Mouse (Mus musculus) cerebellum, postnatal 36 days (tissue): ENCODE results near the gene Gm815.

ENCODE experiments used
- DNase-seq, 2 experiments: peaks; one replicate each; pipeline ENCODE4 v3.0.0; 2021 to 2022; ENCODE audit warnings: mixed read lengths in 2 of 2

Gene Gm815

GRCm38 (mm10) chr19:26885616-26886015 lies at the start of gene Gm815:
Gm815 (plus strand) TSS chr19:26885881.
- no peak for DNase-seq

DNA sequence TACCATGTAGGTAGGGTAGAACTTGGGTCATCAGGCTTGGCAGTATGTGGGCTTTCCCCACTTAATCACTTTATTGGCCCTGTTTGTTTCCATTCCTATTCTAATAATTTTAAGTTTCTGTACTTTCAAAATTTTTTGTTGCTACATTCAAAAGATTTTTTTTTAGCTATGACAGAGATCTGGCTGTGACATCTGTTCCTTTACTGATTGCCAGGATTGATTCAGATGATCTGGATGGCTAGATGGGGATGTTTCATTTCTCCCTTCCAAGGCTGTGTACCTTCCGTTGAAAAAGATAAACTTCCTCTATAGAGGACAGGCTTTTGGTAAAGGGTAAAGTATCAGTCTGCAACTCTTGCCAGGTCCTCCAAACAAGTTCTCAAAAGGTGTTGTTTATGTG lies 48.1 kb upstream of the Gm815 start:
- no peak for DNase-seq

- DNase-seq, result no peak
Measured at GRCm38 (mm10) chr19:26843896-26844295, 41.8 kb upstream of the Gm815 start.

DNA sequence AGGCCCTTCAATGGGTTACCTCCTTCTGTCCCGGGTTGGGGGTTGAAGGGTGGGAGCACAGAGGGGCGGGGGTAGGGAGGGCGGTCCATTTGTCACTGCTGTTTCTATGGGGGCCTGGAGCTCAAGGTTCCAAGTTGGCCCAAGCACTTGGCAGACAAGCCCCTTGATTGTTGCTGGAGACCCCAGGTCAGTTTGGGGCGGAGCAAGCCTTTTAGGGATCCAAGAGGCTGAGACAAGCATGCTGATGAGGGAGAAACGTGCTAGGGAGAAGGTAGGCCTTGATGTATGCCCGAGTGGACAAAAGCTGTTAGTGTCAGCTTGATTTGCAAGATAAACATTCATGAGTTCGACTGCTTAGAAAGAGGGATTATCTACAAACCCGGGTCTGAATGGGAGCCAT lies 40.9 kb upstream of the Gm815 start:
- DNase-seq, result no peak

- peak; percentile 82 to 90 for DNase-seq
Measured at GRCm38 (mm10) chr19:26845276-26846016, 40.2 kb upstream of the Gm815 start.

DNA sequence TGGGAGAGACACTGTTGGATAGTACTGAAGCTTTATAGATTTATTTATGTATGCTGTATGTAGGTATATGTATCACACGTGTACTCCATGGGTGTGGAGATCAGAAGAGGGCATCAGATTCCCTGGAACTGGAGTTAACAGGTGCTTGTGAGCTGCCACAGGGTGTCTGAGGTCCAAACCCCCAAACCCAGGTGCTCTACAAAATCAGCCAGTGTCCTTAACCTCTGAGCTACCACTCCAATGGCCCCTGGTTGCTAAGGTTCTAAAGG lies 39.7 kb upstream of the Gm815 start:
- DNase-seq, result peak in 1 of 2 experiments; percentile 9

DNA sequence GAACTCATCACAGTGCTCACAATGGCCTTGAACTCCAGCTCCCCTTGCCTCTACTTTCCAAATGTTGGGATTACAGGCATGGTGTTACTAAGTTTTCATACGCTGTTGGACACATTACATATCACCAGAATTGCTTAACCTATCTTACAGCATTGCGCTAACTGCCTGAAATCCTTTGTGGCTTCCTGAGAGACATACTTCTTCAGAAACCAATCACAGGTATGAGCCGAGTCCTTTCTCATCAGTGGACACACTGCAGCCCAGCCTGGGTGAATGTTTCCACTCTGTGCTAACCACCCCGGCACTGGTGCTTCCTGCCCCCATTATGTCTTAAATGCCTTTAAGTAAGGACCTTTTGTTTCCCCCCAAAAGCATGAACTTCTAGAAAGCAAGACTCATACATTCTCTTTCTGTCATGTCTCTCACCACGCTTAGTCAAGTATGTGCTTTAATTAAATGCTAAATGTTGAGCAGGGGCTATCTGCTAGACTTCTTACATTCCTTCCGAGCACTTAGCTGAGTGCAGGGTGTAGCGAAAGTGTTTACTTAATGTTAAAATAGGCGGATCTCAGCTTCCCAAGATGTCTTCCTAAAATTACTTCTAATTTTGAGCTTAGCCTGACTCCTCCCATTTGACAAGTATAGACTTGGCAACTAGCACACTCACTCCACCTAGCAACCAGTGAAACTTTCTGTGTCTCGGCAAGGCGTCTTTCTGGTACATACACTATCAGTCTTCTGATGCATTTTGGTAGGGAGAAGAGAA lies 34.5 kb upstream of the Gm815 start:
- DNase-seq, result no peak

- no peak for DNase-seq
Measured at GRCm38 (mm10) chr19:26852325-26852900, 33.3 kb upstream of the Gm815 start.

DNA sequence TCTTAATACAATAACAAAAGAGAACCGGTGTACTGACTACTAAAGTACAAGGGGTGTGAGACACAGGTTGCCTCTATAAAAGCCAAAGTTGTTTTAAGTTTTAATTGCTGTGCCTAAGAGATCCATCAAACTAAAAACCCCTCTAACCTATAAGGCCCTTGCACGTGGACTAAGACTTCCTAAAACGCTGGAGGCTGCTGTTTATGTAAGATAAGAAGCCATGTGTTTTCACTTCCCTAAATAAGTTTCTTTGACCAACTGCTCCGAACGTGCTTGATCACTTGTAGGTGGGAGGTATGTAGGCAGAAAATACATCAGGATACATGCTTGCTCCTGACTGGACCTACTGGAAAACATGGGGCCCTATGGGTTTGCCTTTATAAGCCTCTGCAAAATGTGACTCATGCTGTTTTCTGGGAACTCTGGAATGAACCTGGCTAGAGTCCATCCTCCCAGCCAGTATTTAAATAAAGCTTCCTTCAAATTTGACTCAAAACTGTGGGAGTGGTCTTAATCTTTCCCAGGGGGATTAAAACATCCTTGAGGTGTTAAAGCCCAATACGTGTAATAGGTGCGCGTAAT lies 31.9 kb upstream of the Gm815 start:
- DNase-seq, result no peak

DNA sequence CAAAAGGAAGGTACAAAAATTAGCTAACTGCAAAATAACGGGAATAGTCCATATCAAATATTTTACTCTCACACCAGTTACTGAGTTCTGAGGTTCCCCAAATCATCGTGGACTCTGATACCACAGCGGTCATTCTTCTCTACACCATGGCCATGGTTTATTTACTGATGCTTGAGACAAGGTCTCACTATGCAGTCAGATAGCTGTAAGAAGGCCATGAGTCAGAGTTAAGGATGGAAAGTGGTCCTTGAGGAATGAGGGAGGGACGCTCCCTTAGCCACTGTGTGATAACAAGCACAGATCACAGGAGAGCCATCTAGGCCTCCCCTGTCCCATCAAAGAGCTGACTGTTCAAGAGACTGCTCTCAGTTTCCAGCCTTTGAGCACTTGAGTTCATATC lies 31.0 kb upstream of the Gm815 start:
- no peak for DNase-seq

GRCm38 (mm10) chr19:26855152-26855551 lies 30.5 kb upstream of the Gm815 start:
- no peak for DNase-seq

- no peak for DNase-seq
Measured at GRCm38 (mm10) chr19:26858427-26859194, 27.1 kb upstream of the Gm815 start.

- no peak for DNase-seq
Measured at GRCm38 (mm10) chr19:26859195-26859570, 26.5 kb upstream of the Gm815 start.

- peak in 1 of 2 experiments; percentile 5 for DNase-seq
Measured at GRCm38 (mm10) chr19:26863662-26864061, 22.0 kb upstream of the Gm815 start.

- no peak for DNase-seq
Measured at GRCm38 (mm10) chr19:26864975-26865690, 20.5 kb upstream of the Gm815 start.

DNA sequence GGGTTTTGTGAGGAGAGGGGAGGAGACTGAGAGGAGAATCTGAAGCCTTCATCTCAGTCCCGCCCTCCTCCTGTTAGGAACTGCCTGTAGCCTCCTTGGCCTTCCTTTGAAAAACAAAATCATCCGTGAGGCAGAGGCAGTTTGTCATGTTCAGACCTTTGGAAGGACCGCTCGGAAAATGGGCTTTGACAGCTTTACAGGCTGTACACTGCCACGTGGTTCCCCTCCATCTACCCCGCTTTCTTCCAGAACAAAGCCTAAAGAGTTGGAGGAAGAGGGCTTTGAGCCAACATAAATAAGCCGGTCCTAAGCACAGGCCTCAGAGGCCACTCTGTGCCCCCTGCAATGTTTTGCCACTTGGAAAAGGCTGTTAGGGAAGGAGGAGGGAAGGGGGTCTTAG lies 19.9 kb upstream of the Gm815 start:
- no peak for DNase-seq

DNA sequence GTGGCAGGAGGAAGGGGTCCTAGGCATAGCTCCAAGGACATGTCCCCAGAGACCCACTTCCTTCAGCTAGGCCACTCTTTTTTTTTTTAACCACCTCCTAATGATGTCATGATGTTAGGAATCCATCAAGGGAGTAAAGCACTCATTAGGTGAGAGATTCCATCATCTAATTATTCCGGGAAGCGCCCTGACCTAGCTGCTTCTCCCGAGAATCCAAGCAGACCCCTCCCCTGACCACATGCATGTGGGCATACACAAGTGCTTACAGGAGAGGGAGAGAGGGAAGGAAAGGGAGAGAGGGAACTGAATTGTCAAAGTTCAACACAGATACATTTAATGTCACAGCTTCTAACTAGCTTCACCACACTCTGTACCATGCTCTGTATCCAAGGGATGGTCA lies 16.1 kb upstream of the Gm815 start:
- DNase-seq, result no peak

- DNase-seq, result no peak
Measured at GRCm38 (mm10) chr19:26870280-26870679, 15.4 kb upstream of the Gm815 start.

DNA sequence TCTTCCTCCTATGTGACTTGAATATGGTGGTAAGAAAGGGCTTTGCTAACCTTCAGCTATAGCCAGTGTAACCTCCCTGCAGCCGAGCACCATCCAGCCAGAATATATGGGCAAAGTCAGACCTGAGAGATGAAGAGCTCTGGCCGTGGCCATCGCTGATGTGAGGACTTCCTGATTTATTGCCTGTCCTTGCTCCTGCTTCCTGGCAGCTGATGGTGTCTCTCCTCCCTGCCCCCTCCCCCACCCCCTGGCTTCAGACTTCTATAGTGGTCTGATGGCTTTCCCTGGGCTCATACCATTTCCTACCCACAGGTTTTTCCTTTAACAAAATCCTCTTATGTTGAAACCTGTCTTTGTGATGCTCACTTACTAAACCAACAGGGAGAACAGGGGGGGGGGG lies 14.6 kb upstream of the Gm815 start:
- DNase-seq, result no peak

DNA sequence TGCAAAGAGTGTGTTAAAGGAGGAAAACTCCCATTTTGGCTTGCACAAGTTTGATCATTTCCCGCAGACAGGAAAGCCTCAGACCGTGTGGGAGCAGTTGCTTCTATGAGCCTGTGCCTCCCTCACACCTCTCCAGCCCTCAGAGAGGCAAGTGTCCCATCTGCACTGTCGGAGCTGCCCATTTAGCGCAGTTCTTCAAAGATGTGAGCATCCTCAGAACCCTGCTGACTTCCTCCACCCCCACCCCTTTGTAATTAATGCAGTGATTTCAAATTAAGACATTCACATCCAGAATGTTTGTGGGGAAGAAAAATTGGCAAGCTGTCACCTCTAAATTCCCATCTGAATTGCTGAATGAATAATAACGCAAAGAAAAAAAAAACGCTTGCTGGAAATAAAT lies 12.8 kb upstream of the Gm815 start:
- DNase-seq, result no peak

GRCm38 (mm10) chr19:26875601-26876000 lies 10.1 kb upstream of the Gm815 start:
- no peak for DNase-seq

DNA sequence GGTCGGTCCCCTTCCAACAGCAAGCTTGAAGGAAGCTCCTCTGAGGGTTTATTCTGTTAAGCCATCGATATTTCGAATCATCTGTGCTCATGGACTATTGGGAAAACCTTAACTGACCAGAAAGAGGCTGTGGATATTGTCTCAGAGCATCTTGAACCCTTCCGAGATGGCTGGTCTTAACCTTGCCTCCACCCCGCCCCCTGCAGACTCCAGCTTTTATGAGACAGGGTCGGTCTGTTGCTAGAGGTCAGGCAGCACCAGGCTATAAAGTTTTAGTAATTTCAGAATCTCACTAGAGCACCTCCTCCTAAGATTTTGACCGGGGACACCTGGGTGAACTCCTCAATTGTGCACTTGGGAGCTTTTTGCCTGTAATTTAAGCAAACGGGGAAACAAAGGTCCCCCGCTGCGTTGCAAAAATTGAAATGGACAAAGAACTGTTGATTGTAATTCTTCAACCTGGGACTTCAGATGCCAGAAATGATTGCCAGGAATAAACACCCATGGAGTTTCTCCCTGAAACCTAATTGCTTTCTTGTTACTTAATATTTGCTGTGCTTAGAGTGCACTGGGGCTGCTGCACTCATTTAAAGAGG lies 8.4 kb upstream of the Gm815 start:
- DNase-seq, result no peak
